Mouse (Mus musculus) CH12.LX (cell line): ENCODE results near the gene Prr13.

Source experiments
- CTCF ChIP-seq, 2 experiments: IDR thresholded peaks in 1 of 2; conservative IDR thresholded peaks in 1 of 2; 2 replicates each; pipeline ENCODE4 v1.5.1; 2011 to 2012; ENCODE audit warnings: low read depth in 2 of 2, low read length in 2 of 2, improper control_type of control experiment in 1 of 2, inconsistent platforms in 1 of 2, mild to moderate bottlenecking in 1 of 2, moderate library complexity in 1 of 2
- ETS1 ChIP-seq: conservative IDR thresholded peaks from 2 replicates; pipeline ENCODE4 v1.6.1; 2012; ENCODE audit warnings: low read depth, mild to moderate bottlenecking, inconsistent platforms, low read length, improper control_type of control experiment, moderate library complexity
- ZMIZ1 ChIP-seq: IDR thresholded peaks from 2 replicates; pipeline ENCODE4 v1.6.1; 2012; ENCODE audit warnings: low read depth, mild to moderate bottlenecking, inconsistent platforms, low read length, improper control_type of control experiment

DNA sequence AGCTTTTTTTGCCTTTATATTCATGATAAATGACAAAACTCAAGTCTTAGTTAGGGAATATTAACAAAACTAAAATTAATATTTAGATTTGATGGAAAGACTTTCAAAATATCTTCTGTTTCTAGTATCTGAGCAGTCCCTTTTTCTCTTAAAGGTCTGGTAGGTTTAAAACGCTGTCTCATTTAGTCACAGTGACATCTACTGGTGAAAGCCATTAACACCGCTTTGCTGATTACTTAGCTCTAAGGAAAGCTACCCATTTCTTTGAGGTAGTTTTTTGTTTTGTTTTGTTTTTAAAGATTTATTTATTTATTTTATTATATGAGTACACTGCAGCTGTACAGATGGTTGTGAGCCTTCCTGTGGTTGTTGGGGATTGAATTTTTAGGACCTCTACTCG is 37.4 kb upstream of the Prr13 start:
- peak; percentile 35 to 87; a peak in 3 of 4 replicates for TF ChIP-seq CTCF (conservative IDR thresholded peaks at IDR 0.05 in 1 of 2, IDR thresholded peaks at IDR 0.05 in 1 of 2; ENCODE audit: low read depth in 2 of 2, low read length in 2 of 2)
- TF ChIP-seq ETS1, result no peak
- no peak for TF ChIP-seq ZMIZ1
